20 mouse cellular contexts compared by ENCODE assay signal in the genomic region with DNA sequence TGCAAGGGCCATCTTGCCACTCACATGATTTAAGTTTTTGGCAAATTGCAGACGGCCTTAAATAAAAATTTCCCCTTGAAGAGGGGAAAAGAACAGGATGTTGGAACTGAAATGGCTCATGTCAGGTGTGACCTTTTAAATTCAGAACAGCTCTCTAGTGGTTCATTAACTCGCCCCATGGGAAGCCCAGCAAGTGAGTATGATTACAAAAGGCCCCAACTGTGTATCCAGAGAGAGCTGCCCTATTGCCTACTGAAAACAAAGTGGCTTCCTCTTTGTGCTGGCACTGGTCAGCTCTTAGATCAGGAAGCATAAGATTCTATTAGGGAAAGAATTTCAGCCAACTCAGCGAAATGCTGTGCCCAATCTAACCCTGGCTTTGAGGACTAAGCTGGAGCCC.
DNase-seq lines count a peak whose midpoint lies in the region; ATAC-seq and TF ChIP-seq lines count a peak whose summit lies in the region.
"Had no signal": no experiment of that assay in that cellular context is flagged by ENCODE, and none has a peak within 500 bp of the region (broad histone marks: within the 10 kb centered on the region; RNA-seq: fewer than 3 reads in every experiment).

No protein-coding gene starts in this region.

- H3K27me3 ChIP-seq in kidney, adult 2 months (replicated peaks; ENCODE audit: control insufficient read depth, insufficient read depth, low read length) = no peaks in the 10 kb centered on the region
- no peaks in the 10 kb centered on the region for H3K27me3 ChIP-seq in liver, postnatal 0 days (ENCODE audit: insufficient read depth, low read length)
- no peaks in the 10 kb centered on the region for H3K27me3 ChIP-seq in liver, embryonic 12.5 days (replicated peaks)
- H3K27me3 ChIP-seq: heart, embryonic 13.5 days; hindbrain, embryonic 15.5 days; limb, embryonic 15.5 days; lung, embryonic 15.5 days; midbrain, embryonic 12.5 days had no signal

- H3K9me3 ChIP-seq in liver, postnatal 0 days (ENCODE audit: low read length) = no peaks in the 10 kb centered on the region
- no peaks in the 10 kb centered on the region for H3K9me3 ChIP-seq in liver, embryonic 12.5 days (replicated peaks)
- H3K9me3 ChIP-seq: embryonic facial prominence, embryonic 10.5 days; heart, embryonic 13.5 days; hindbrain, embryonic 15.5 days; limb, embryonic 15.5 days; lung, embryonic 15.5 days; midbrain, embryonic 12.5 days had no signal

- no peak for TF ChIP-seq CTCF in kidney, adult 2 months (conservative IDR thresholded peaks at IDR 0.05; ENCODE audit: insufficient read depth, insufficient read length, low read depth, low read length)
- TF ChIP-seq CTCF in liver, postnatal 0 days (IDR thresholded peaks at IDR 0.05; ENCODE audit: low read depth) = no peak

- no peak for TF ChIP-seq EP300 in liver, postnatal 0 days (IDR thresholded peaks at IDR 0.05; ENCODE audit: low read depth)

- no peak for DNase-seq in cerebellum, postnatal 4 days (ENCODE audit: low spot score in 2 of 2)
- peak; percentile 21 for DNase-seq in kidney, adult 2 months
- no peak for DNase-seq in kidney, adult 18-20 months
- DNase-seq in liver, postnatal 0 days = no peak
- peak; percentile 50 for DNase-seq in cerebellum, adult 9-11 months
- DNase-seq: gastrocnemius, adult 2 months; heart, postnatal 36 days; right cerebral cortex, postnatal 4 days had no signal

- H3K36me3 ChIP-seq in kidney, adult 2 months (ENCODE audit: control insufficient read depth, insufficient read depth, low read length) = no peaks in the 10 kb centered on the region
- H3K36me3 ChIP-seq in liver, postnatal 0 days (replicated peaks; ENCODE audit: insufficient read depth, low read length) = no peaks in the 10 kb centered on the region
- H3K36me3 ChIP-seq in liver, embryonic 12.5 days = no peaks in the 10 kb centered on the region
- H3K36me3 ChIP-seq: embryonic facial prominence, embryonic 10.5 days; heart, embryonic 13.5 days; hindbrain, embryonic 15.5 days; limb, embryonic 15.5 days; lung, embryonic 15.5 days; midbrain, embryonic 12.5 days had no signal

- no peak overlapping the region for H3K27ac ChIP-seq in kidney, adult 2 months (ENCODE audit: insufficient read depth, low read depth, low read length)
- no peak overlapping the region for H3K27ac ChIP-seq in liver, postnatal 0 days (ENCODE audit: low read depth)
- H3K27ac ChIP-seq in liver, embryonic 12.5 days = no peak overlapping the region
- H3K27ac ChIP-seq: embryonic facial prominence, embryonic 10.5 days; gastrocnemius, adult 2 months; heart, embryonic 13.5 days; hindbrain, embryonic 15.5 days; kidney, postnatal 0 days; limb, embryonic 15.5 days; lung, embryonic 15.5 days; midbrain, embryonic 12.5 days had no signal

- no peaks in the 10 kb centered on the region for H3K4me1 ChIP-seq in kidney, adult 2 months (ENCODE audit: control insufficient read depth, insufficient read depth, low read length)
- no peaks in the 10 kb centered on the region for H3K4me1 ChIP-seq in liver, postnatal 0 days (ENCODE audit: insufficient read depth)
- H3K4me1 ChIP-seq in liver, embryonic 12.5 days = no peaks in the 10 kb centered on the region
- H3K4me1 ChIP-seq: embryonic facial prominence, embryonic 10.5 days; heart, embryonic 13.5 days; hindbrain, embryonic 15.5 days; limb, embryonic 15.5 days; lung, embryonic 15.5 days; midbrain, embryonic 12.5 days had no signal

- no peak overlapping the region for H3K9ac ChIP-seq in liver, postnatal 0 days (replicated peaks)
- no peak overlapping the region for H3K9ac ChIP-seq in liver, embryonic 12.5 days
- H3K9ac ChIP-seq: heart, embryonic 13.5 days; hindbrain, embryonic 15.5 days; limb, embryonic 15.5 days; lung, embryonic 15.5 days; midbrain, embryonic 12.5 days had no signal

- H3K4me3 ChIP-seq in kidney, adult 2 months (ENCODE audit: insufficient read depth, low read depth, low read length) = no peak overlapping the region
- no peak overlapping the region for H3K4me3 ChIP-seq in liver, postnatal 0 days (ENCODE audit: low read depth, low read length)
- H3K4me3 ChIP-seq in liver, embryonic 12.5 days = no peak overlapping the region
- H3K4me3 ChIP-seq: embryonic facial prominence, embryonic 10.5 days; erythroblast, embryonic 14.5 days; gastrocnemius, adult 2 months; heart, embryonic 13.5 days; hindbrain, embryonic 15.5 days; limb, embryonic 15.5 days; lung, embryonic 15.5 days; midbrain, embryonic 12.5 days; myocyte had no signal

- 34% methylated on average over 3 of the region's 3 CpGs for WGBS in kidney, adult 2 months
- WGBS in liver, postnatal 0 days (ENCODE audit: insufficient replicate concordance) = 56% methylated on average over 3 of the region's 3 CpGs
- 55% methylated on average over 3 of the region's 3 CpGs for WGBS in liver, embryonic 12.5 days (ENCODE audit: insufficient replicate concordance)

- no peak overlapping the region for H3K4me2 ChIP-seq in liver, postnatal 0 days (ENCODE audit: low read depth, low read length)
- no peak overlapping the region for H3K4me2 ChIP-seq in liver, embryonic 12.5 days
- H3K4me2 ChIP-seq: heart, embryonic 13.5 days; hindbrain, embryonic 15.5 days; limb, embryonic 15.5 days; lung, embryonic 15.5 days; midbrain, embryonic 12.5 days had no signal

- no peak for TF ChIP-seq POLR2A in kidney, adult 2 months (IDR thresholded peaks at IDR 0.05; ENCODE audit: low read depth, low read length)

- peak; percentile 86 for ATAC-seq in cerebellum, adult (ENCODE audit: insufficient number of reproducible peaks, low FRiP score, low TSS enrichment)
- 0 out of 2 replicates have a peak, but pooled peaks have one; percentile 40 for ATAC-seq in liver, postnatal 0 days
- no peak for ATAC-seq in liver, embryonic 12.5 days
- no peak for ATAC-seq in activated CD4-positive, CD25-positive, alpha-beta regulatory T cell, adult 4 months

Comparison
In these comparisons a context has a peak if more than half of its experiments do, and no peak if none do; other contexts are left out.
1. ATAC-seq: peak in cerebellum, adult (single experiment) and liver, postnatal 0 days (single experiment); none in liver, embryonic 12.5 days (single experiment) and activated CD4-positive, CD25-positive, alpha-beta regulatory T cell, adult 4 months (single experiment).
2. DNase-seq: peak in kidney, adult 2 months (single experiment) and cerebellum, adult 9-11 months (single experiment); none in cerebellum, postnatal 4 days (0 of 2), kidney, adult 18-20 months (single experiment) and liver, postnatal 0 days (single experiment).